Mouse (Mus musculus) liver, embryonic 11.5 days (tissue): ENCODE results near the gene Eef1a2. TPM values are rescaled to one million over a fixed set of nuclear protein-coding genes. Genes with fewer than 3 reads are reported as not detected.

ENCODE experiments used
- ATAC-seq: fragments of 200-750 bp; cut with Nextera tagmentation; replicated peaks from 2 replicates; pipeline ENCODE4 v1.8.0; 2017; ENCODE audit warnings: moderate number of reproducible peaks, mild to moderate bottlenecking, moderate TSS enrichment, moderate library complexity; ENCODE audit not compliant: low FRiP score
- DNase-seq: peaks from one replicate; pipeline ENCODE4 v3.0.0-alpha.2; 2017; ENCODE audit warnings: low spot score
- H3K27ac ChIP-seq: fragments of 300-500 bp; sonication (generic); 2 replicates; pipeline ENCODE4 v1.5.1; 2014; ENCODE audit warnings: mild to moderate bottlenecking, low read depth, low read length, control low read depth
- H3K27me3 ChIP-seq: fragments of 300-500 bp; sonication (generic); replicated peaks from 2 replicates; pipeline ENCODE4 v1.6.1; 2014; ENCODE audit warnings: low read length, mixed read lengths; ENCODE audit not compliant: control insufficient read depth, insufficient read depth
- H3K36me3 ChIP-seq: fragments of 300-500 bp; sonication (generic); 2 replicates; pipeline ENCODE4 v1.6.1; 2014; ENCODE audit warnings: mild to moderate bottlenecking, low read length, moderate library complexity, mixed read lengths; ENCODE audit not compliant: control insufficient read depth, insufficient read depth
- H3K4me1 ChIP-seq: fragments of 300-500 bp; sonication (generic); replicated peaks from 2 replicates; pipeline ENCODE4 v1.6.1; 2014; ENCODE audit warnings: low read length, mixed read lengths; ENCODE audit not compliant: control insufficient read depth, insufficient read depth
- H3K4me2 ChIP-seq: fragments of 300-500 bp; sonication (generic); 2 replicates; pipeline ENCODE4 v1.6.1; 2014; ENCODE audit warnings: mild to moderate bottlenecking, control low read depth, moderate library complexity
- H3K4me3 ChIP-seq: fragments of 300-500 bp; sonication (generic); 2 replicates; pipeline ENCODE4 v1.5.1; 2014; ENCODE audit warnings: low read depth, low read length, control low read depth
- H3K9ac ChIP-seq: fragments of 300-500 bp; sonication (generic); 2 replicates; pipeline ENCODE4 v1.6.1; 2014; ENCODE audit warnings: low read depth, low read length, control low read depth
- H3K9me3 ChIP-seq: fragments of 300-500 bp; sonication (generic); 2 replicates; pipeline ENCODE4 v1.6.1; 2016; ENCODE audit warnings: low read length, inconsistent platforms, mixed read lengths; ENCODE audit not compliant: control insufficient read depth
- WGBS: fragments of 180-500 bp; shearing (Covaris S2); extraction: QIAGEN DNeasy Blood & Tissue Kit; methylation state at CpG from one replicate; pipeline ENCODE4 v1.1.7; 2014; 5-methylcytosine and 5-hydroxymethylcytosine counted together
- polyA plus RNA-seq: library from polyadenylated mRNA; unstranded; fragments of >200 nt; fragmentation: Nextera tagmentation; extraction: Ambion mirVana; gene quantifications from 2 replicates; pipeline ENCODE4 v1.2.1, GENCODE M21; 2014

Gene Eef1a2
- polyA plus RNA-seq, 1 experiment from 2014 or later: not detected

DNA sequence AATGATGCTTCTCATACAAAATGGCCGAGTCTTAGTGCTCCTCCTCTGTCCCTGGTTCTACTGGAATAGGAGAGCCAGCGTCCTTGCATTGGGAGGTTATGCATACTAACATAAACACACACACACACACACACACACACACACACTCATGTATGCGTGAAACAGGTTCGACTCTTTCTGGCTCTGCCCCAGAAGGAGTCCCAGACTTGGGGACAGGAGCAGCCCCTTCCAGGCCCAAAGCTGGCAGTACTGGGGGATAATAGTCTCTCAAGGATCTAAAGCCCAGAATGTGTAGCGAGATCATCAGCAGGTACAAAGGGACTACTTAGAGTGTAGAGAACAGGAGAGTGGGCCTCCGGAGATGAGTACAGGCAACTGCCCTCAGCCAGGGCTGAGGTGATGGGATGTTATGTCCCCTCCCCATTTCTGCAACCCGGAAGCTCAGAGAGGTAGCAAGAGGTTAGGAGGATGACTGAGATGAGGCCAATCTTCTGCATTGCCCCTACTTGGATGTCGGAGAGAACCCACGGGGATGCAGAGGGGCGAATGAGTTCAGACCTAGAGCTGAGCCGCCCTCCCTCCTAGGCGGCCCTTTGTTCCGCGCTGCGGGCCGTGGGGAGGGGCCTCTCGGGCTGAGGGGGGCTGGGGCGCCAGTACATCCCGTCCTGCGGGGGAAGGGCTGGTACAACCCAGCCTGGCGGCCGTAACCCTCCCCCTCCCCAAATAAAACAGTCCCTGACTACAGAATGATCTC is 22.8 kb downstream of the Eef1a2 start:
- H3K4me1 ChIP-seq: no peaks in the 10 kb centered on the region
- peaks cover 50% of the 10 kb centered on the region for H3K27me3 ChIP-seq
- H3K9me3 ChIP-seq: no peaks in the 10 kb centered on the region
- WGBS: 13% methylated on average over 19 of the region's 22 CpGs
- no peak overlapping the region for H3K9ac ChIP-seq
- ATAC-seq (no peak), DNase-seq (no peak)
- peak overlapping the region; percentile 75 for H3K4me2 ChIP-seq
- no peak overlapping the region for H3K27ac ChIP-seq
- no peaks in the 10 kb centered on the region for H3K36me3 ChIP-seq
- peak overlapping the region; percentile 49 for H3K4me3 ChIP-seq

DNA sequence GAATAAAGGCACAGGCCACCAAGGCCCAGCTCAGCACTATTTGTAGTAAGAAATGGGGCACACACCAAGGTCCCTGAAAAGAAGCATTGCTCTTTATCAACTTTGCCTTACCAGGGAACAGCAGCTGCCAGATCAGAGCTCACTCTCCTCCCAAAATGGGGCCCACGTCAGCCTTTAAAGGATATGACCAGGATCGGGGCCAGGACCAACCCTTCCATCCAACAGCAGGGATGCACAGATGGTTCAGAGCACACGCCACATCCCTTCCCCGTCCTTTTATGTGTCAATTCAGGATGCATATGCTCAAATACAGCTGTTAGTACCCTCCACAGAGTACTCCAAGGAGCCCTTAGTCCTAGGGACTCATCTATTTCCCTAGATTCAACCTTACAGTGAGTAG is 26.6 kb downstream of the Eef1a2 start:
- H3K27ac ChIP-seq: no peak overlapping the region
- H3K9me3 ChIP-seq: no peaks in the 10 kb centered on the region
- no peak overlapping the region for H3K4me3 ChIP-seq
- H3K36me3 ChIP-seq: no peaks in the 10 kb centered on the region
- H3K4me1 ChIP-seq: no peaks in the 10 kb centered on the region
- DNase-seq: no peak
- H3K4me2 ChIP-seq: no peak overlapping the region
- peaks cover 25% of the 10 kb centered on the region for H3K27me3 ChIP-seq
- H3K9ac ChIP-seq: no peak overlapping the region
- WGBS: 64% methylated on average over 4 of the region's 4 CpGs
- ATAC-seq: no peak

- H3K9ac ChIP-seq: no peak overlapping the region
- no peak overlapping the region for H3K27ac ChIP-seq
- no peaks in the 10 kb centered on the region for H3K9me3 ChIP-seq
- peaks cover 12% of the 10 kb centered on the region for H3K27me3 ChIP-seq
- ATAC-seq (no peak), DNase-seq (no peak)
- H3K4me3 ChIP-seq: no peak overlapping the region
- H3K4me2 ChIP-seq: no peak overlapping the region
- no peaks in the 10 kb centered on the region for H3K36me3 ChIP-seq
- 74% methylated on average over 4 of the region's 4 CpGs for WGBS
- no peaks in the 10 kb centered on the region for H3K4me1 ChIP-seq
Measured at GRCm38 (mm10) chr2:181128963-181129362, 27.9 kb downstream of the Eef1a2 start.

DNA sequence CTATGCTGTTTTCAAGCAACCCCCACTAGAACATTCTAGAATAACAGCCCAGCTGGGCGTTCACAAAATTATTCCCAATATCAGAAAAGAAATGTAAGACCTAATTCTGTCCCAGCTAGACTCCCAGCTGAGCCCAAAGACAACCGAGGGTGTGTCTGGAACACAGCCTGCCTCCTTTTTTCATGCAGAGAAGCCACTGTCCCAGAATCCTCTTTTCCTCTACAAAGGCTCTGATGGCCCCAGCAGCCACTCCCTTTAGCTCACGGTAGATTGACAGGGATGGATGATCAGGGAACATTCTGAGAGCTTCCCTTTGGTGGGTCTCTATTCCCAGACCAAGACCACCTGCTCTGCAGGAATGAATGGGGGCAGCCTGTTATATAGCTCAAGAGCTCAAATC is 29.0 kb downstream of the Eef1a2 start:
- no peak for ATAC-seq

GRCm38 (mm10) chr2:181125726-181126455 is 30.9 kb downstream of the Eef1a2 start:
- H3K4me1 ChIP-seq: no peaks in the 10 kb centered on the region
- no peaks in the 10 kb centered on the region for H3K36me3 ChIP-seq
- no peak for DNase-seq
- H3K27me3 ChIP-seq: no peaks in the 10 kb centered on the region
- no peak overlapping the region for H3K27ac ChIP-seq
- no peak overlapping the region for H3K9ac ChIP-seq
- no peak overlapping the region for H3K4me3 ChIP-seq
- ATAC-seq: no peak
- 40% methylated on average over 7 of the region's 7 CpGs for WGBS
- H3K9me3 ChIP-seq: no peaks in the 10 kb centered on the region
- no peak overlapping the region for H3K4me2 ChIP-seq

More for the DNA sequence above, 29.0 kb downstream of the Eef1a2 start:
- Histone ChIP-seq H3K27me3 (peaks cover under 1% of the 10 kb centered on the region), H3K9ac (no peak overlapping the region), H3K4me1 (no peaks in the 10 kb centered on the region), H3K9me3 (no peaks in the 10 kb centered on the region), H3K36me3 (no peaks in the 10 kb centered on the region), H3K27ac (no peak overlapping the region), H3K4me3 (no peak overlapping the region), H3K4me2 (no peak overlapping the region)
- 42% methylated on average over 3 of the region's 3 CpGs for WGBS
- no peak for DNase-seq

DNA sequence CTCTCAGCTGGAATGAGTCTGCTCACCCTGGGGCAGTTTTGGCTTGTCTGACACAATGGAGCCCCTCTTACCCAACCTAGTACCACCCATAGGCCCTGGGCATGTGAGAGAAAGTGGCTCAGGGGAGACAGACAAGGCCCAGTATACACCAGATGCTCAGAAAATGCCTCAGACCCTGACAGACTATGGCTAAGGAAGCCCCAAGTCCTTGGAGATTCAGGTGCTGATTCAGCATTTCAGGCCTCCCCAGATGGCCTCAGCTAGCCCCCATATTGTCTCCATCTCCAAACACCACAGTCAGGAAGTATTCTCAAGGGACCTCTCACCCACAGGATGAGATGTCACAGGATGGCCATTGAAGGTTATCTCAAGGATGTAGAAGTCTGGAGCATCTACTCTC is 34.2 kb downstream of the Eef1a2 start:
- Histone ChIP-seq H3K36me3 (no peaks in the 10 kb centered on the region), H3K27me3 (no peaks in the 10 kb centered on the region)
- DNase-seq: no peak

DNA sequence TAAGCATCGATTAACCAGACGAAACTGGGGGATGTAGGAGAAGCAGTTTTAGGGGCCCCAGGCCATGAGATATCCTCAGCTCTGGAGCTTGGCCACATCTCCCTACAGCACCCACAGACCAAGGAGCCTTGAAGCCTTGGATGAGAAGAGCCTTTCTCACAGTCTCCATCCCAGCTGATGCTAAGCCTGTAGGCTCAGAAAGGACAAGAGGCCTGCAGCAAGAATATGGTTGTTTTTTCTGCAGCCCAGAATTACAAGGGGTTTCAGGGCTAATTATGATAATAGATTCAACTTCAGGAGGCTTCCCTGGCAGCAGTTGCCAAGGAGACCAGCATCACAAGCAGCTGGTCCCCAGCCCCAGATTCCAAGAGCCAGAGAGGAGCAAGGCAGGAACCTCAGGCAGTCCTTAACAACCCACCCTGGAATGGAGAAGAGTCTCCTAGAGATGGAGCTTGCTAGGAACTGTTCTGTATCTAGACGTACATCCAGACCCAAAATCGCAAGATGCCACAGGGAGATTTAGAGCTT is 35.8 kb downstream of the Eef1a2 start:
- DNase-seq (no peak), ATAC-seq (no peak)
- no peak overlapping the region for H3K4me3 ChIP-seq
- H3K4me1 ChIP-seq: no peaks in the 10 kb centered on the region
- H3K27ac ChIP-seq: no peak overlapping the region
- H3K9me3 ChIP-seq: no peaks in the 10 kb centered on the region
- no peaks in the 10 kb centered on the region for H3K27me3 ChIP-seq
- no peak overlapping the region for H3K9ac ChIP-seq
- no peaks in the 10 kb centered on the region for H3K36me3 ChIP-seq
- H3K4me2 ChIP-seq: no peak overlapping the region
- 75% methylated on average over 4 of the region's 4 CpGs for WGBS

More for the DNA sequence above, 34.2 kb downstream of the Eef1a2 start:
- Histone ChIP-seq H3K4me3 (no peak overlapping the region), H3K9ac (no peak overlapping the region), H3K4me1 (no peaks in the 10 kb centered on the region), H3K9me3 (no peaks in the 10 kb centered on the region), H3K27ac (no peak overlapping the region), H3K4me2 (no peak overlapping the region)
- ATAC-seq: no peak

DNA sequence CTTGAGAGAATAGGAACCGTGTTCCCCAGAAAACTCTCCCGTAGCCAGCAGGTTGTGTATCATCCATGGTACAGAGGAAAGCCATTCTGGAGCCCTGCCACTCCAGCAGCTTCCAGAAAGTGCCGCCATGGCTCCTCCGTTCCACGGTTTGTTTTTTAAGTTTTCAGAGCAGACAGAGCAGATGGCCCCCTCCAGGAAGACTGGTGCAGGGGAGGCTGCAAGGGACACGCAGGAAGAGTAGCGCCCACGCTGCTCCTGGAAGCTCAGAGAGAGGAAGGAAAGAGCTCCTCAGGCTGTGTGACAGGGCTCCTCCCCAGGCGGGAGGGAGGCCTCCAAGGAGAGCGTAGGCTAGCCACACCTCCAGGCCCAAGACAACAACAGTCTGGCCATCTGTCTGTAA is 36.9 kb downstream of the Eef1a2 start:
- no peaks in the 10 kb centered on the region for H3K9me3 ChIP-seq
- H3K27ac ChIP-seq: no peak overlapping the region
- WGBS: 25% methylated on average over 10 of the region's 10 CpGs
- no peak overlapping the region for H3K4me2 ChIP-seq
- no peaks in the 10 kb centered on the region for H3K27me3 ChIP-seq
- ATAC-seq (no peak), DNase-seq (no peak)
- no peak overlapping the region for H3K9ac ChIP-seq
- no peaks in the 10 kb centered on the region for H3K36me3 ChIP-seq
- no peak overlapping the region for H3K4me3 ChIP-seq
- no peaks in the 10 kb centered on the region for H3K4me1 ChIP-seq
